Mouse (Mus musculus): ENCODE data around the gene Cdk17. TPM values are rescaled to one million over a fixed set of nuclear protein-coding genes. Genes with fewer than 3 reads are reported as not detected.
A peak's percentile ranks its signal among the peaks of the same experiment; 100 is the strongest.

The Cdk17 gene
- polyA plus RNA-seq, 1 experiment from 2014 or later, result 46.3 TPM

DNA sequence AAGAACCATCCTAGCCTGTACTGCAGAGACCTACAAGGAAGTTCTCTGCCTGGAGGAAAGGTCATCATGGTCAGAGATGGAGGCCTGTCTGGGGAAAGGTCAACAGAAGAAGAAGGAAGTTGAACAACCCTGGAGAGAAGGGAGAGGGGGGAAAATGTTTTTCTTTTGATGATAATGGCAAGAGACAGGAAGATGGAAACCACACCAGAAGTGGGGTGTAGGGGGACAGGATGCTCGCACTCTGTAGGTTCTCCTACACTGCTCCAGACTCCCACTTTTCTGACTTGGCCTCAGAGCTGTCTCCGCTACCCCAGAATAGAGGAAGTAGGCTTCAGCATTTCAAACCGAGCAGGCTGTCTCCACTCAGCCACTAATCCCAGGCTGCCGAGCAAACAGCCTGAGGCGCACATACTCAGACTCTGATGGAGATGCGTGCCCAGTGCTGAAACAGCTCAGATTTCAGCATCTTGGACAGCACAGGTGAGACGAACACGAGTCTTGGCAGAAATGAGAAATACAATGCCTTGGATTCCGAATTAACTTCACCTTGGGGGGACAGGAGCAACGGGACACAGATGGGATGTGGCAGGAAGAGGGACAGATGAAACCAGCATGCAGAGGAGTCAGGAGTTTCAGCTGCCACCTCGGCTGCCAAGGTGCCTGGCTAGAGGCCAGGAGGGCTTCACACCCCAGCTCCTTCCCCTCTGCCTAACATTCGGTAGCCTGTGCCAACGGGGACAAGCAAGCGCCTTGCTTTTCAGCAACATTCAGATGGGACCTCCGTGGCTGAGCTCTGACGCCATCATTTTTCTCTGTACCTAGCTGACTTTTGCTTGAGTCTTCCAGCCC lies 100.7 kb downstream of the Cdk17 start:
- peak overlapping the region; percentile 21 for H3K4me3 ChIP-seq (replicated peaks)
- peaks cover 45% of the 10 kb centered on the region for H3K4me1 ChIP-seq (replicated peaks)
- ATAC-seq, result peak; percentile 57
- no peak overlapping the region for H3K9ac ChIP-seq (replicated peaks)
- peak overlapping the region; percentile 51 for H3K4me2 ChIP-seq (replicated peaks)
- no peaks in the 10 kb centered on the region for H3K27me3 ChIP-seq
- H3K27ac ChIP-seq, result peak overlapping the region; percentile 61
- no peaks in the 10 kb centered on the region for H3K9me3 ChIP-seq
- no peaks in the 10 kb centered on the region for H3K36me3 ChIP-seq
- WGBS, result 27% methylated on average over 16 of the region's 16 CpGs

DNA sequence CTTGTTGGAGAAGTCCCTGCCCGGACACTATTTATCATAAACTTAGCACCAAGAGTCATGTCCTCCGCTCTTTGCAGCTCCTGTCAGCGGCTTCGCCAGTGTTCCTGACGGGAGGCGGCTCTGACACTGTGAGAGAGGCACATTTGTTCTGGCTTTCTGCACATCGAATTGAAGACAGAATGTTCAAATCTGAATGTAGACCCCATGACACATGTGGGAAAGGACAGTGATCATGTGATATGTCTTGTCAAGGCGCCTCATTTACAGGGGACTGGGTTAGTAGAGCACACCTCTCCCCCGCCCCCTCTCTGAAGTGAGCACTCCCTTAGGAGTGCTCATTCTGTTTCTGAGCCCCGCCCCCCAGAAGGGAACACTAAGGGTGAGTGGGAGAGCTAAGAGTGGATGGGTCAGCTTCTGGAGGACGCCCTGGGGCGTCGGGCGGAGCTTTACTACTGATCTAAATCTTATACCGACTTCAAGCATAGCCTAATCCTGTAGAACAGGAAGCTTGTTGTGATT lies 101.4 kb downstream of the Cdk17 start:
- 16% methylated on average over 15 of the region's 15 CpGs for WGBS
- Histone ChIP-seq H3K9me3 (no peaks in the 10 kb centered on the region), H3K4me2 (replicated peaks) (peak overlapping the region; percentile 51), H3K27me3 (no peaks in the 10 kb centered on the region), H3K9ac (replicated peaks) (no peak overlapping the region; the same call in 1 of the 2 replicates), H3K4me3 (replicated peaks) (peak overlapping the region; percentile 21), H3K4me1 (replicated peaks) (peaks cover 38% of the 10 kb centered on the region), H3K36me3 (no peaks in the 10 kb centered on the region), H3K27ac (peak overlapping the region; percentile 61)
- peak; percentile 75 for ATAC-seq

GRCm38 (mm10) chr10:93263431-93263830 lies 102.8 kb downstream of the Cdk17 start:
- WGBS, result 23% methylated on average over 8 of the region's 8 CpGs
- Histone ChIP-seq H3K27me3 (no peaks in the 10 kb centered on the region), H3K9me3 (no peaks in the 10 kb centered on the region), H3K27ac (peak overlapping the region; percentile 44; the same call in 1 of the 2 replicates), H3K4me1 (replicated peaks) (peaks cover 37% of the 10 kb centered on the region), H3K4me2 (replicated peaks) (no peak overlapping the region), H3K36me3 (no peaks in the 10 kb centered on the region), H3K9ac (replicated peaks) (no peak overlapping the region; the same call in 1 of the 2 replicates), H3K4me3 (replicated peaks) (no peak overlapping the region)
- peak; percentile 60 for ATAC-seq

- no peak overlapping the region for H3K4me2 ChIP-seq (replicated peaks)
- H3K27ac ChIP-seq, result no peak overlapping the region
- peaks cover 37% of the 10 kb centered on the region for H3K4me1 ChIP-seq (replicated peaks)
- H3K27me3 ChIP-seq, result no peaks in the 10 kb centered on the region
- H3K4me3 ChIP-seq (replicated peaks), result no peak overlapping the region
- H3K9ac ChIP-seq (replicated peaks), result no peak overlapping the region
- H3K9me3 ChIP-seq, result no peaks in the 10 kb centered on the region
- H3K36me3 ChIP-seq, result no peaks in the 10 kb centered on the region
- whole genome bisulfite sequencing, result 68% methylated on average over 5 of the region's 5 CpGs
- ATAC-seq, result no peak
Observed at GRCm38 (mm10) chr10:93264001-93264400, 103.3 kb downstream of the Cdk17 start.

DNA sequence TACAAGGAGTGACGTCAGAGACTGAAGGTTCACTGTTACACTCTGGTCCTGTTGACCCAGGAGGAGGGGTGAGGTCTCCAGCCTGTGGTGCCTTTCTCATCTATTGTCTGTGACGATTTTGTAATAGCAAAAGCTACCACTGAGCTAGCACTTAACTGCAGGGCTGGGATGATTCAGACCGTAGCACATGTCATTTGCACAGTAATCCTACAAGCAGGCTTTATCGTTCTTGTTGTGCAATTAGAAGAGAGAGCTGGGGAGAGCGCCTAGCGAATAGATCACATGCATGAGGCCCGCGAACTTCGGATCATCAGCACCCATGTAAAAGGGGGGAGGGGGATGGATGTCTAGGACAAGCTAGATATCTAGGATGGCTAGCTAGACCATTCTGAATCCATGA lies 105.2 kb downstream of the Cdk17 start:
- Histone ChIP-seq H3K27me3 (no peaks in the 10 kb centered on the region), H3K9me3 (no peaks in the 10 kb centered on the region), H3K36me3 (no peaks in the 10 kb centered on the region), H3K4me1 (replicated peaks) (peaks cover 39% of the 10 kb centered on the region), H3K9ac (replicated peaks) (no peak overlapping the region), H3K4me2 (replicated peaks) (no peak overlapping the region), H3K4me3 (replicated peaks) (no peak overlapping the region), H3K27ac (no peak overlapping the region)
- ATAC-seq, result no peak
- 81% methylated on average over 9 of the region's 9 CpGs for WGBS

DNA sequence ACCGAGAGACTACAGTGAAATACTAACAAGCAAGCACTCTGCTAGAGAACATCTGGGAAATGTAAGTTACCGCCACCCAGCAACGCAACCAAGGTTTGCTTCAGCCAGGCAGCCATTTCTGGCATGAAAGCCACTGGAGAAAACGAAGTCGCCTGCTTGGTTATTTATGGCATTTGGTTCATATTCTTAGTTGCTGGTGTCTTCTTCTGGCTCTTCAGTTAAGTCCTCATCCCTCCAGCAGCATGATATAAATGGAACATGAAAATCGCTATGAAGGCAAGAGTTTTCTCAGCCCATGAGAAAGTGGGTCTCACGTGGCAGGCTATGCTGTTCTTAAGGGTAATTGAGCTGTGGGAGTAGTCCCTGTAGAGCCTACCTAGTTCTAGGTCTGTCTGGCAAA lies 105.8 kb downstream of the Cdk17 start:
- H3K36me3 ChIP-seq, result no peaks in the 10 kb centered on the region
- no peak overlapping the region for H3K4me3 ChIP-seq (replicated peaks)
- no peaks in the 10 kb centered on the region for H3K27me3 ChIP-seq
- H3K9me3 ChIP-seq, result no peaks in the 10 kb centered on the region
- no peak overlapping the region for H3K9ac ChIP-seq (replicated peaks)
- peaks cover 32% of the 10 kb centered on the region for H3K4me1 ChIP-seq (replicated peaks)
- no peak for ATAC-seq
- H3K27ac ChIP-seq, result no peak overlapping the region
- WGBS, result 97% methylated on average over 7 of the region's 7 CpGs
- no peak overlapping the region for H3K4me2 ChIP-seq (replicated peaks)

GRCm38 (mm10) chr10:93267509-93267908 lies 106.8 kb downstream of the Cdk17 start:
- no peak for ATAC-seq
- Histone ChIP-seq H3K4me2 (replicated peaks) (no peak overlapping the region), H3K27me3 (no peaks in the 10 kb centered on the region), H3K27ac (no peak overlapping the region), H3K36me3 (no peaks in the 10 kb centered on the region), H3K9ac (replicated peaks) (no peak overlapping the region), H3K4me1 (replicated peaks) (peaks cover 22% of the 10 kb centered on the region), H3K4me3 (replicated peaks) (no peak overlapping the region), H3K9me3 (no peaks in the 10 kb centered on the region)
- 91% methylated on average over 5 of the region's 5 CpGs for WGBS

- Histone ChIP-seq H3K36me3 (no peaks in the 10 kb centered on the region), H3K4me2 (replicated peaks) (no peak overlapping the region), H3K9me3 (no peaks in the 10 kb centered on the region), H3K4me1 (replicated peaks) (peaks cover 15% of the 10 kb centered on the region), H3K27me3 (no peaks in the 10 kb centered on the region), H3K9ac (replicated peaks) (no peak overlapping the region), H3K27ac (no peak overlapping the region), H3K4me3 (replicated peaks) (no peak overlapping the region)
- ATAC-seq, result no peak
- WGBS, result 91% methylated on average over 3 of the region's 3 CpGs
Observed at GRCm38 (mm10) chr10:93268339-93268738, 107.7 kb downstream of the Cdk17 start.

DNA sequence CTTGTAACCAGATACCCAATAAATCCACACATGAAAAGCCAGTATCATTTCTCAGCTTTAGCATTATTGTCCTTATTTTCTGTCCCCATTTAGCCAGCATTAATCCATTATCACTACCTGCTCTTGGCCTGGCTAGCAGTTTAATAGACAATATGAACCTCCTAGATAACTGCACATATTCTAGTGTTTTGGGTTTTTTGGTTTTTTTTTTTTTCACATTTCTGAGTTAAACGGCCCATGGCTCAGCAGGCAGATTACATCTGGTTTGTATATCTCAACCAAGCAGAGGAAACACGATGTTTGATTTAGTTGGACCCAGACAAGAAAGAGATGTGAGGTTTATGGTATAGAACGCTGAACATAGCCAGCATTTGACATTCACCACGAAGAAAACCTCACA lies 109.1 kb downstream of the Cdk17 start:
- no peak overlapping the region for H3K9ac ChIP-seq (replicated peaks)
- no peaks in the 10 kb centered on the region for H3K9me3 ChIP-seq
- H3K27me3 ChIP-seq, result no peaks in the 10 kb centered on the region
- H3K4me2 ChIP-seq (replicated peaks), result no peak overlapping the region
- H3K4me3 ChIP-seq (replicated peaks), result no peak overlapping the region
- WGBS, result 82% methylated on average over 4 of the region's 4 CpGs
- peaks cover 7% of the 10 kb centered on the region for H3K4me1 ChIP-seq (replicated peaks)
- H3K27ac ChIP-seq, result no peak overlapping the region
- ATAC-seq, result no peak
- no peaks in the 10 kb centered on the region for H3K36me3 ChIP-seq

DNA sequence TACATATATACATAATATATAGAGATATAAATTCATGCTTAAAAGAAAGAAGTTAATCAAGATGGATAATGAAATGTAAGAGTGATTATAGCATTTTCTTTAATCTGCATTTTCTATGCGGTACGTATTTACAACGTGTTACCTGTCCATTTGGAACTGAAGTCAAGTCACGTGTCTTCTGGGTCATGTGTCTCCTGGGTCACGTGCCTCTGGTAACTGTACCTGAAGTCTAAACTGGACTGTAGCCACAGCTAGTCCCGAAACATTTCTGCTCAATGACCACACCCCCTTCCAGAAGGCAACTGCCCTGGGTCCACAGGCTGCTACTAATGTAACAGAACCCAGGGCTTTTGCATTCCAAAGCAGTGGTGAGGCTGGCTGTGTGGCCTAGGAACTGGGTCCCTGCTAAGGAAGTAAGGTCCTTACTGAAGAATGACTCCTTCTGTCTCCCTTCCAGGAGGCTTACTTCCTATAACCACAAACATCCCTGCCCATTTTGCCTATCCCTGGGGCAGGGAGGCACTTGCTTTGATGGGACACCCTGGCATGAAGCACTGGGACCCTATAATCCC lies 110.3 kb downstream of the Cdk17 start:
- ATAC-seq, result no peak
- H3K27ac ChIP-seq, result no peak overlapping the region
- WGBS, result 91% methylated on average over 6 of the region's 6 CpGs
- no peak overlapping the region for H3K4me2 ChIP-seq (replicated peaks)
- no peaks in the 10 kb centered on the region for H3K27me3 ChIP-seq
- H3K4me1 ChIP-seq (replicated peaks), result peaks cover 19% of the 10 kb centered on the region
- H3K9me3 ChIP-seq, result no peaks in the 10 kb centered on the region
- no peaks in the 10 kb centered on the region for H3K36me3 ChIP-seq
- no peak overlapping the region for H3K4me3 ChIP-seq (replicated peaks)
- H3K9ac ChIP-seq (replicated peaks), result no peak overlapping the region

DNA sequence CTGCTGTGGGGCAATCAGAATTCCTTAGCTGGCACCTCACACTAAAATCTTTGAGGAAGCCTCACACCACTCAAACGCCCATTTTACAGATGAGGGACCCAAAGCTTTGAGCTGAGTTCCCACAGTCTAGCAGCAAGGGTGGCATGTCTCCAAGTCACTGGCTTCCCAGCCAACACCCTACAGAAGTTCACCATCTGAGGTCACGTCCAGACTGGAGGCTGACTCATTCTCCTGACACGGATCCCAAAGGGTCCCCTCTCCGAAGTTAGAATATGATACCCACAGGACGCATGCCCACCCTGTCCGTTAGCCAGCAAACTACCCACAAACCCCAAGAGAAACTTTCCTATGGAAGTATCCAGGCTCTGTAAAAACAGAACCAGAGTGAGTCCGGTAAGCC lies 111.2 kb downstream of the Cdk17 start:
- Histone ChIP-seq H3K36me3 (no peaks in the 10 kb centered on the region), H3K27ac (no peak overlapping the region), H3K4me2 (replicated peaks) (no peak overlapping the region), H3K4me3 (replicated peaks) (no peak overlapping the region), H3K9ac (replicated peaks) (no peak overlapping the region), H3K27me3 (no peaks in the 10 kb centered on the region), H3K9me3 (no peaks in the 10 kb centered on the region), H3K4me1 (replicated peaks) (peaks cover 27% of the 10 kb centered on the region)
- ATAC-seq, result no peak
- 92% methylated on average over 7 of the region's 7 CpGs for WGBS
